Mouse (Mus musculus): ENCODE data around the gene Dscaml1. TPM values are rescaled to one million over a fixed set of nuclear protein-coding genes. Genes with fewer than 3 reads are reported as not detected.

Dscaml1 gene
- polyA plus RNA-seq, 1 experiment from 2014 or later = 0.23 TPM

DNA sequence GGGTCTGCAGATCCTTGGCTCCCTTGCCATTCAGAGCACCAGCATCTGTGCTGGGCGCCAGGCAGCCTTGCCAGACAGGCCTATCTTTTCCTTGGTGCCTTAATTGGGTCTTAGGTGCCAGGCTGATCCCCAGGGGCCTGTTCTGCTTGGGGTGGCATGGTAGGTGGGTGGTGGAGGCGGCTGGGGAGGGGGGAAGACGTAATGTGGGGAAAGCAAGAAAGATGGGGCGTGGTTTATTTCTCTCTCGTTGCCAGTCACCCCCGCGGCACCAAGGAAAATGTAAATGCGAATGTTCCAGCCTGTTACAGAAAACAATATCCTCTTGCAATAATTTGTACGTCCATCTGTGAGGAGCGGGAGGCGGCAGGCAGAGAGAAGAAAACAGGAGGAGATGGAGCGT, 6.2 kb downstream of the Dscaml1 start:
- no peaks in the 10 kb centered on the region for H3K36me3 ChIP-seq
- H3K4me2 ChIP-seq = no peak overlapping the region
- no peak overlapping the region for H3K27ac ChIP-seq
- H3K4me1 ChIP-seq = peaks cover 18% of the 10 kb centered on the region
- H3K27me3 ChIP-seq = peaks cover 62% of the 10 kb centered on the region
- H3K9me3 ChIP-seq = no peaks in the 10 kb centered on the region
- 66% methylated on average over 12 of the region's 12 CpGs for WGBS
- ATAC-seq (ENCODE audit: insufficient number of reproducible peaks, low FRiP score, low TSS enrichment, low read depth) = no peak
- H3K4me3 ChIP-seq = no peak overlapping the region
- H3K9ac ChIP-seq = no peak overlapping the region

DNA sequence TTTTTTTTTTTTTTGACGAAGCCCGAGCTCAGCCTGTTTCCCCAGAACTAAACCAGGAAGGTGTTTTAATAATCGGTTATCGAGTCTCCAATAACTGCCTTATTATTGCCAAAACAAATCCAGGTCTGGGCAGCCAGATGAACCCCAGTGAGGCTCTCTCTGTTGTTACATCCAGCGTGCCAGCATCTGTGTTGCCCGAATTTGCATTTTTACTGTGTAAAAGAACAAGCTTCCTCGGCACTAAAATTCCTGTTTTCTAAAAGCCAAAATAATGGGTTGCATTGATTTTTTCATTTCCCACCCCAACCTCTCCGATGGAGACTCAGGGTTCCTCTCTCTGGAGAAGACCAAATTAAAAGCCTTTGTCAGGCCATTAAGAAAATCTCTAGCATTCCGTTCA, 6.7 kb downstream of the Dscaml1 start:
- H3K4me1 ChIP-seq = peaks cover 18% of the 10 kb centered on the region
- no peak for ATAC-seq (ENCODE audit: insufficient number of reproducible peaks, low FRiP score, low TSS enrichment, low read depth)
- H3K27ac ChIP-seq = no peak overlapping the region
- H3K9me3 ChIP-seq = no peaks in the 10 kb centered on the region
- no peak overlapping the region for H3K9ac ChIP-seq
- 57% methylated on average over 9 of the region's 9 CpGs for WGBS
- no peak overlapping the region for H3K4me3 ChIP-seq
- no peak overlapping the region for H3K4me2 ChIP-seq
- no peaks in the 10 kb centered on the region for H3K36me3 ChIP-seq
- peaks cover 60% of the 10 kb centered on the region for H3K27me3 ChIP-seq

DNA sequence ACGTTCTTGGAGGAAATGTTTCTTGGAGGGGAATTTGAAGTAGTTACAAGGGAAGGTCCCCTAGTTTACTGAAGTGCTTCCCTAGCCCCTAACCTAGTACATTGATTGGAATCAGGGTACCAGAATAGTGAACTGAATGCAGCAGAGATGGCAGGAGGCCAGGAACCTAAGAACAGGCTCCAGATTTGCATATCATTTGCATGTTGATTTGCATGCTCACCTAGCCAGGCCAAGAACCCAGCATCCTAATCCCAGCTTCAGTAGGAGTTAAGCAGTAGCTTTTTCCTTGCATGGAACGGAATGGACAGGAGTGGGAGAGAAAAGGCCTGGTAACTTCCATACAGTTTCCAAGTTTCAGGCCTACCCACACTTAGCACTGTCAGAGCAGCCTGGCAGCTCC, 7.7 kb downstream of the Dscaml1 start:
- ATAC-seq (ENCODE audit: insufficient number of reproducible peaks, low FRiP score, low TSS enrichment, low read depth) = no peak

DNA sequence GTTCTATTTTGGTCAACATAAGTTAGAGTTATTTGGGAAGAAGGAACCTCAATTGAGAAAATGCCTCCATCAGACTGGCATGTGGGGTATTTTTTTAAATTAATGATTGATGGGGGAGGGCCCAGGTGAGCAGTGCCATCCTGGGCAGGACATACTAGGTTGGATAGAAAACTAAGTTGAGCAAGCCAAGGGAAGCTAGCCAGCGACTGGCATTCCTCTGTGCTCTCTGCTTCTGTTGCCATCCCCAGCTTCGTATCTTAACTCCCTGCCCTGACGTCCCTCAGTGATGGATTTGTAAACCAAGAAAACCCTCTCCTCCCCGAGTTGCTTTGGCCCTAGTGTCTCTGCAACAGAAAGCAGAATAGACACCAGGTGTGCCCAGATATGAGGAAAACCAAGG, 12.6 kb downstream of the Dscaml1 start:
- Histone ChIP-seq H3K27ac (no peak overlapping the region), H3K36me3 (no peaks in the 10 kb centered on the region), H3K9ac (no peak overlapping the region), H3K4me2 (no peak overlapping the region), H3K4me1 (no peaks in the 10 kb centered on the region), H3K9me3 (no peaks in the 10 kb centered on the region), H3K4me3 (no peak overlapping the region), H3K27me3 (peaks cover 12% of the 10 kb centered on the region; the same call in 1 of the 2 replicates)
- no peak for ATAC-seq (ENCODE audit: insufficient number of reproducible peaks, low FRiP score, low TSS enrichment, low read depth)
- WGBS = 77% methylated on average over 4 of the region's 4 CpGs

More for the DNA sequence above, 7.7 kb downstream of the Dscaml1 start:
- WGBS = 76% methylated on average over 2 of the region's 2 CpGs
- Histone ChIP-seq H3K9ac (no peak overlapping the region), H3K27ac (no peak overlapping the region), H3K36me3 (no peaks in the 10 kb centered on the region), H3K4me3 (no peak overlapping the region), H3K4me1 (peaks cover 18% of the 10 kb centered on the region), H3K4me2 (no peak overlapping the region), H3K9me3 (no peaks in the 10 kb centered on the region), H3K27me3 (peaks cover 53% of the 10 kb centered on the region)

DNA sequence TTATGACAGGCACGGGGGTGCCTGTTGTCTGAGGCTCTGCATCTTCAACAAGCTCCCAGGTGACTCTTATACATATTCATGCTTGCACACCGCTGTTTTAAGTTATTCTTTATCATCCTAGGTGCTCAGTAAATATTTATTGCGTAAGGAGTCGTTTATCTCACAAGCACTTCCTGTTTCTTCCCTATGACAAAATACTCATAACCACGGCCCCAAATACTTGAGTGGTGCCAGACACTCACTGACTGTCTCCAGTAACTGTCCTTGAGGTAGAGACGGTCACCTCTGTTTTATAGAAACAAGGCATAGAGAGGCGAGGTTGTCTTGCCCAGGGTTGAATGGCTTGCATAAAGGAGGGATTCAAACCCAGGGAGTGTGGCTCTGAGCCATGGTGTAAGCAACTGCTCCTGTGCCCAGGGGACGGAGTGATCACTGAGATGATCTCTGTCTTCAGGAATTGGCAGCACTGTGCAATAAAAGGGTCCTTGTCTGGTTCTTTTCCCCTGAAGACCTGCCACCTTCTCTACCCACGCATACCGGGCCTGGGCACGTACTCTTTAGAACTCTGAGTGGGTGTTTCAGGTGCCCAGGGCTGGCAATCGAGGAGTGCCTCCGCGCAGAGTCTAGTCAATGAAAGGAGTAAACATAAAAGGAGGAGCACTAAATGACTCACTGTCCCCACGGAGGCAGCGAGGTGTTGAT, 13.8 kb downstream of the Dscaml1 start:
- Histone ChIP-seq H3K27ac (no peak overlapping the region), H3K4me3 (no peak overlapping the region), H3K36me3 (no peaks in the 10 kb centered on the region), H3K9ac (no peak overlapping the region), H3K4me2 (no peak overlapping the region), H3K9me3 (no peaks in the 10 kb centered on the region), H3K4me1 (peaks cover 1% of the 10 kb centered on the region; the same call in 1 of the 2 replicates), H3K27me3 (peaks cover 10% of the 10 kb centered on the region; the same call in 1 of the 2 replicates)
- no peak for ATAC-seq (ENCODE audit: insufficient number of reproducible peaks, low FRiP score, low TSS enrichment, low read depth)
- WGBS = 76% methylated on average over 16 of the region's 16 CpGs

DNA sequence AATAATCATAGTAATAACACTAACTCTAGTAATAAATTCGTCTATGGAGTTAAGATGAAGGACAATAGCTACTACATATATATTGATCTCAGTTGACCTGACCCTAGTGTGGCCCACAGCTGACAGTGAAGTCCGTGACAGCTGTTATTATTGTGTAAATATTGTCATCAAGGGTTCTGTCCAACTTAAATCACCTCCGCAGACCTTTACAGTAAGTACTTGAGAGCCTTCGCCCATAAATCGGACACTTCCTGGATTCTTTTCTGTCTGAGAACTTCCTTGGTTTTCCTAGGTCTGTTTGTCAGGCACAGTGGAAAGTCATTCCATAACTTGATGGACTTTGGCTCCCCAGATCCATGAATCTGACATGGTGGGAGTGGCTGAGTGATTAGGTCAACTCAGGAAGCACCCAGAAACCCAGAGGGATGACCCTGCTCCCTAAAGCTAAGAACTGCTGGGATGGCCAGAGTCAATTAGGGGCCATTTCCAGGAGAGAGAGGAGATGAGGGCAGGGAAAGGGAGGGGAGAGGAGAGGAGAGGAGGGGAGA, 17.9 kb downstream of the Dscaml1 start:
- Histone ChIP-seq H3K9ac (no peak overlapping the region), H3K27me3 (peaks cover 13% of the 10 kb centered on the region), H3K36me3 (no peaks in the 10 kb centered on the region), H3K9me3 (no peaks in the 10 kb centered on the region), H3K4me2 (no peak overlapping the region), H3K4me1 (peaks cover 11% of the 10 kb centered on the region), H3K4me3 (no peak overlapping the region), H3K27ac (no peak overlapping the region)
- no peak for ATAC-seq (ENCODE audit: insufficient number of reproducible peaks, low FRiP score, low TSS enrichment, low read depth)
- WGBS = 80% methylated on average over 5 of the region's 5 CpGs

DNA sequence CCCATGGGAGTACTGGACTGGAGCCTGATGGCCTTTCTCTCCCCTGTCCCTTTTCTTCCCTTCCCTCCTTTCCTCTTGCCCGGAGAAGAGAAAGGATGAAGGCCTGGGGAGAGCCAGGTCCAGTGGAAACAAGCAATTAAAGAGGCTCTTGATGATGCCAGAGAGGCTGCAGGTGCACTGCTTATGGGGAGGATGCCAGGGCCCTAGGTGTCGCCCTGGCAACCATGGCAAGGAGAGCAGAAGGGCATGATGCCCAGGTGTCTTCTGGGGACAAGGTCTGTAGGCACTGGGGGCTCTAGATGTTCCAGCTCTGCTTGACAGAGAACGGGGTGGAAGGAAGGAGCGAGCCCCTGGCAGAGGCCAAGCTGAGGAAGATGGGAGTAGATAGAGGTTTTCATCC, 23.2 kb downstream of the Dscaml1 start:
- peaks cover 7% of the 10 kb centered on the region for H3K27me3 ChIP-seq
- no peak overlapping the region for H3K27ac ChIP-seq
- no peaks in the 10 kb centered on the region for H3K36me3 ChIP-seq
- H3K9me3 ChIP-seq = no peaks in the 10 kb centered on the region
- no peak for ATAC-seq (ENCODE audit: insufficient number of reproducible peaks, low FRiP score, low TSS enrichment, low read depth)
- no peak overlapping the region for H3K4me2 ChIP-seq
- H3K4me3 ChIP-seq = no peak overlapping the region
- 74% methylated on average over 3 of the region's 4 CpGs for WGBS
- no peak overlapping the region for H3K9ac ChIP-seq
- peaks cover 11% of the 10 kb centered on the region for H3K4me1 ChIP-seq

DNA sequence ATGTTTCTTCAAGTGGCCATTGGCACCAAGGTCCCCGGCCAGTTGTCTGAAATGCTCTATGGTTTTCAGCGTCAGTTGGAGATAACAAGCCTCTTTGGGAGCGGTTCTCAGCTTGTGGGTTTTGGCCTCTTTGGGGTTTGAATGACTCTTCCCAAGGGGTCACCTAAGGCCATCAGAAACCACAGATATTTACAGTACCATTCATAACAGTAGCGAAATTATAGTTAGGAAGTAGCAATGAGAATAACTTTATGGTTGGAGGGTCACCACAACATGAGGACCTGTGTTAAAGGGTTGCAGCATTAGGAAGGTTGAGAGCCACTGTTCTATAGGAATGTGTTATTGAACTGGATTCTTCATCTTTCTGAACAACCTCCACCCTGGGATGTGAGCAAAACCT, 24.9 kb downstream of the Dscaml1 start:
- 81% methylated on average over 4 of the region's 4 CpGs for WGBS

DNA sequence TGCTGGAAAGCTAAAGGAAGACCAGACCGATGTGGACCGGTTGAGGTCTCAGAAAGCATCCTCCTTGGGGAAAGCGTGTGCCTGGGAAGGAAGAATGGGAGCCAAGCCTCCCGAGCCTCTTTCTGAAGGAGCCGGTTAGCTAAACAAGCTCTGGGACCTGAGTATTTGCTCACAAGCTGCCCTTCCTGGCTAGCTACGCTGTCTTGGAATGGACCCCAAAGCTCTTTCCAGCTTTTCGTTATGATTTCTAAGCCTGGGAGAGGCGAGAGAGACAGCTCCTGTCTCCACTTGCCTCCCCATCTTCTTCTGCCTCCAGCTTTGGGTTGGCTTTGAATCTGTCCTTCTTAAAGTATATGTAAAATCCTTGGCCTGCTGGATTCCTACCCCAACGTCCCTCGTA, 27.6 kb downstream of the Dscaml1 start:
- H3K9me3 ChIP-seq = no peaks in the 10 kb centered on the region
- no peaks in the 10 kb centered on the region for H3K4me1 ChIP-seq
- no peak overlapping the region for H3K4me2 ChIP-seq
- no peaks in the 10 kb centered on the region for H3K27me3 ChIP-seq
- no peaks in the 10 kb centered on the region for H3K36me3 ChIP-seq
- no peak overlapping the region for H3K4me3 ChIP-seq
- 73% methylated on average over 10 of the region's 10 CpGs for WGBS
- no peak overlapping the region for H3K9ac ChIP-seq
- ATAC-seq (ENCODE audit: insufficient number of reproducible peaks, low FRiP score, low TSS enrichment, low read depth) = no peak
- H3K27ac ChIP-seq = no peak overlapping the region

More for the DNA sequence above, 24.9 kb downstream of the Dscaml1 start:
- H3K4me3 ChIP-seq = no peak overlapping the region
- no peaks in the 10 kb centered on the region for H3K9me3 ChIP-seq
- no peak overlapping the region for H3K27ac ChIP-seq
- H3K27me3 ChIP-seq = peaks cover 7% of the 10 kb centered on the region
- ATAC-seq (ENCODE audit: insufficient number of reproducible peaks, low FRiP score, low TSS enrichment, low read depth) = no peak
- H3K4me1 ChIP-seq = peaks cover 4% of the 10 kb centered on the region; the same call in 1 of the 2 replicates
- no peak overlapping the region for H3K9ac ChIP-seq
- no peak overlapping the region for H3K4me2 ChIP-seq
- H3K36me3 ChIP-seq = no peaks in the 10 kb centered on the region

DNA sequence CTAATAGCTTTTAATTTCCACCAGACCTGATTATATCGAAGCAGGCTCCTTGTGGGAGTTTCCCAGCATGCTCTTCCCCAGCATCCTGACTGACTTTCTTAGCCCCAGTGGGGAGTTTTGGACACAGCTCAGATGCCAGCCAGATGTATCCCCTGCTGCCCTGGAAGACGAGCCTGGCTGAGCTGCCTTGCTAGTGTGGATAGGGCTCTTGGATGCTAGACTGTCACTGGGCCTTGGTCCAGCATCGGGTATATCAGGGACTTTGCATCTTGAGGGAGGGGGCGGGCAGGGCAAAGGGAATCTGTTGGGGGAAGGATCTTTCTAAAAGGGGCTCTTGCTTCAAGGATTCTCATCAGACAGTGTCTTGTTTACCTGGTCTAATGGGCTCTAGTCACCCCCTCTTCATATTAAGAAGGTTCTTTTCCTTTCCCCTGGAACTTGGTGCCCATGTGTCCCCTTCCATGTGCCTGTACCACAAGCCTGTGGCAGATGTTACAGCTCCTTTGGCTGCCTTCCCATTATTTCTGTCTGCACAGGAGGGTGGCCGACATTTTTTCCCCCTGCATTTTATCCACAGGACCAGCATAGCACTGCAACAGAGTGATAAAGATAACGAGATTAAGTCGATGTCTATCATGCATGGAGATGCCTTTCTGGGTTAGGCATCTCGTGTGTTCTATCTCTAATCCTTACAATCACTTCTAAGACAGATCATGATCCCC, 28.6 kb downstream of the Dscaml1 start:
- WGBS = 57% methylated on average over 8 of the region's 8 CpGs
- Histone ChIP-seq H3K4me3 (no peak overlapping the region), H3K4me2 (no peak overlapping the region), H3K9ac (no peak overlapping the region), H3K27ac (no peak overlapping the region), H3K27me3 (no peaks in the 10 kb centered on the region), H3K9me3 (no peaks in the 10 kb centered on the region), H3K4me1 (no peaks in the 10 kb centered on the region), H3K36me3 (no peaks in the 10 kb centered on the region)
- ATAC-seq (ENCODE audit: insufficient number of reproducible peaks, low FRiP score, low TSS enrichment, low read depth) = no peak

DNA sequence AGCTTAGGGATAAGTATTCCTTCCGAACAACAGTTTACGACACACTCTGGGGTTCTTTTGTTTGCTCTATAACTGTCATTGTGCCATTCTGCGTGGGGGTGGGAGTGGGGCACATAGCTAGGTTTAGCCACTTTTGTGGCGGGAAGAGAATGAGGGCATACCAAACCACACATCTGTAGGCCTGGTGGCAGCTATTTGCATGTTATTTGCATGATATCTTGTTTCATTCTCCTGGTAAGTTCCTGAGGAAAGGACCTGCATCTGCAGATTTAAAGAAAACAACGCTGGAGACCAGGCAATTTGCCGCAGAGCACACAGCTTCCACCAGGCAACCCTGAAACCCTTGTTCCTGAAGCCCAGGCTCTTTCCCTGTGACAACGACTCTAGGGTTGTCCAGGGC, 30.8 kb downstream of the Dscaml1 start:
- no peak for ATAC-seq (ENCODE audit: insufficient number of reproducible peaks, low FRiP score, low TSS enrichment, low read depth)
- H3K4me1 ChIP-seq = no peaks in the 10 kb centered on the region
- no peak overlapping the region for H3K9ac ChIP-seq
- H3K4me2 ChIP-seq = no peak overlapping the region
- no peak overlapping the region for H3K27ac ChIP-seq
- 23% methylated on average over 7 of the region's 7 CpGs for WGBS
- H3K36me3 ChIP-seq = no peaks in the 10 kb centered on the region
- H3K9me3 ChIP-seq = no peaks in the 10 kb centered on the region
- no peaks in the 10 kb centered on the region for H3K27me3 ChIP-seq
- H3K4me3 ChIP-seq = no peak overlapping the region

DNA sequence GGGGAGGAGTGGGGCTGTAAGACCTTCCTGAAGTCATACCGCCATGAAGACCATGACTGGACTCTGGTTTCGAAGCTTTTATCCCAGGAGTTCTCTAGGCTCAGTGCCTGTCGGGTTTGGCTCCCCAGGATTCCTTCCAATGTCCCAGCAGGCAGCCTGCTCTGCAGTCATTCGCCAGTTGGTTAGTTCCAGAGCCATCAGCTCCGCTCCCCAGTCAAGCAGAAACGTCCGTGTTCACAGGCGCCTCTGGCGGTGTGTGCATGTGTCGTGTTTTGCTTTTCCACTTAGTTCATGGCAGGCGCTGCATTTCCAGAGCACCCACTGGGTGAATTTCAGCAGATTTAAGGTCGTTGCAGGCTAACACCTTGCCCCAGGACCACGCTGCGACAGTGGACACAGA, 31.9 kb downstream of the Dscaml1 start:
- H3K27me3 ChIP-seq = no peaks in the 10 kb centered on the region
- ATAC-seq (ENCODE audit: insufficient number of reproducible peaks, low FRiP score, low TSS enrichment, low read depth) = no peak
- H3K4me3 ChIP-seq = no peak overlapping the region

More for the DNA sequence above, 31.9 kb downstream of the Dscaml1 start:
- Histone ChIP-seq H3K27ac (no peak overlapping the region), H3K4me1 (no peaks in the 10 kb centered on the region), H3K9ac (no peak overlapping the region), H3K36me3 (no peaks in the 10 kb centered on the region), H3K9me3 (no peaks in the 10 kb centered on the region), H3K4me2 (no peak overlapping the region)
- 68% methylated on average over 14 of the region's 14 CpGs for WGBS
